Mouse (Mus musculus): ENCODE results near the gene Pdk1.

The Pdk1 gene

GRCm38 (mm10) chr2:71872801-71873443 lies at the start of gene Pdk1:
Gene Pdk1, plus strand, starts transcription at chr2:71873224.
- peak; percentile 98 for DNase-seq (ENCODE audit: low spot score)

- DNase-seq (ENCODE audit: low spot score), result no peak
Observed at GRCm38 (mm10) chr2:71824146-71824545, 48.9 kb upstream of the Pdk1 start.

- no peak for DNase-seq (ENCODE audit: low spot score)
Observed at GRCm38 (mm10) chr2:71827711-71828110, 45.3 kb upstream of the Pdk1 start.

- DNase-seq (ENCODE audit: low spot score), result no peak
Observed at GRCm38 (mm10) chr2:71828928-71829327, 44.1 kb upstream of the Pdk1 start.

- DNase-seq (ENCODE audit: low spot score), result no peak
Observed at GRCm38 (mm10) chr2:71833626-71834025, 39.4 kb upstream of the Pdk1 start.

- DNase-seq (ENCODE audit: low spot score), result no peak
Observed at GRCm38 (mm10) chr2:71834371-71834770, 38.7 kb upstream of the Pdk1 start.

- DNase-seq (ENCODE audit: low spot score), result no peak
Observed at GRCm38 (mm10) chr2:71835556-71835955, 37.5 kb upstream of the Pdk1 start.

- no peak for DNase-seq (ENCODE audit: low spot score)
Observed at GRCm38 (mm10) chr2:71836232-71836631, 36.8 kb upstream of the Pdk1 start.

- no peak for DNase-seq (ENCODE audit: low spot score)
Observed at GRCm38 (mm10) chr2:71837261-71837660, 35.8 kb upstream of the Pdk1 start.

- DNase-seq (ENCODE audit: low spot score), result peak; percentile 37
Observed at GRCm38 (mm10) chr2:71837791-71838190, 35.2 kb upstream of the Pdk1 start.

- no peak for DNase-seq (ENCODE audit: low spot score)
Observed at GRCm38 (mm10) chr2:71843316-71843715, 29.7 kb upstream of the Pdk1 start.

GRCm38 (mm10) chr2:71844906-71845305 lies 28.1 kb upstream of the Pdk1 start:
- DNase-seq (ENCODE audit: low spot score), result no peak

DNA sequence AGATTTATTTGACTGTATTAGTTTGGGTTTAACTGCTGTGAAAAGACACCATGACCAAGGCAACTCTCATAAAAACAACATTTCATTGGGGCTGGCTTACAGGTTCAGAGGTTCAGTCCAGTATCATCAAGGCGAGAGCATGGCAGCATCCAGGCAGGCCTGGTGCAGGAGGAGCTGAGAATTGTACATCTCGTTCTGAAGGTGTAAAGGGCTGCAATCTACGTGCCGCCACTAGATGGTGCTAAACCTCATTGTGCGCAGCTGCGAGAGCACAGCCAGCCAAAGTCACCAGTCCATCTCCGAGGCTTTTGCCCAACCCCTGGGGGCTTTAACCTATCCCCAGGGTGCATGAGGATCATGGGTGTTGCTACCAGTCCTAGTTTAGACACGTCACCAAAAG lies 20.9 kb upstream of the Pdk1 start:
- peak; percentile 21 for DNase-seq (ENCODE audit: low spot score)

GRCm38 (mm10) chr2:71855076-71855475 lies 17.9 kb upstream of the Pdk1 start:
- DNase-seq (ENCODE audit: low spot score), result no peak

GRCm38 (mm10) chr2:71863531-71864173 lies 9.4 kb upstream of the Pdk1 start:
- DNase-seq (ENCODE audit: low spot score), result no peak

GRCm38 (mm10) chr2:71865022-71865421 lies 8.0 kb upstream of the Pdk1 start:
- DNase-seq (ENCODE audit: low spot score), result no peak

- no peak for DNase-seq (ENCODE audit: low spot score)
Observed at GRCm38 (mm10) chr2:71865935-71866334, 7.1 kb upstream of the Pdk1 start.

GRCm38 (mm10) chr2:71866565-71866964 lies 6.5 kb upstream of the Pdk1 start:
- DNase-seq (ENCODE audit: low spot score), result no peak

- DNase-seq (ENCODE audit: low spot score), result no peak
Observed at GRCm38 (mm10) chr2:71867019-71867418, 6.0 kb upstream of the Pdk1 start.

DNA sequence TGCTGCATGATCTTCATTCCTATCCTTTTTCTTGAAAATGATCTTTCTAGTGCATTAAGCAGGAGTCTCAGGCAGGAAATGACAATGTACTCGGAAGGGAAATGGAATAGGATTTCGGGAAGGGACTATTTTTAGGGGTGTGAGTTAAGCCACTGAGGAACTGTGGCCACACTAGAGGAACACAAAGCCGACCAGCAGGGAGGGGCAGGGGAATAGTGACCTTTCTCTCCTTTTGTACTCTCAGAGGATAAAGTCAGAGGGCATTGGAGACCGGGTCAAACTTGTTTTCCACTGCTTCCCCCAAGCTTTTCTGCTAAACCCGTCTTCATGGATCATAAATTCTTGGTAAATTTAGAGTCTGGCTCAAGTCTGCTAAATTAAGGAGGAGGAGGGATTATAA lies 5.5 kb upstream of the Pdk1 start:
- DNase-seq (ENCODE audit: low spot score), result no peak

DNA sequence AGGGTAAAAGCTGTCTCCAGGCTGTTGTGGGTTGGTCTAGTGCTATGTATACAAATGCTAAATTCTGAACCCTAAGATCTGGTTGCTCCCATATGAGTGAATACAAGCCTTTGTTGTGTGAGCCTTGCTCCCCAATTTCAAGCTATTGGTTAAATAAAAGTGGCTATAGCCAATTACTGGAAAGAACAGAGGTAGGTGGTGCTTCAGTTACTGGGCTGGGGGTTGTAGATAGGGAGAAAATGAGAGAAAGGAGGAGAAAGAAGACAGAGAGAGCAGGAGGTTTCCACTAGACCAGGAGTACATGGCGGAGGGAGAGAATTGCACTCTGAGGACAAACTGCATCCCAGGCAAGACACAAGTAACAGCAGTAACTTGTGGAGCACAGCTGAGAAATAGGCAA lies 4.8 kb upstream of the Pdk1 start:
- no peak for DNase-seq (ENCODE audit: low spot score)

- DNase-seq (ENCODE audit: low spot score), result no peak
Observed at GRCm38 (mm10) chr2:71872141-71872540, 883 bp upstream of the Pdk1 start.

DNA sequence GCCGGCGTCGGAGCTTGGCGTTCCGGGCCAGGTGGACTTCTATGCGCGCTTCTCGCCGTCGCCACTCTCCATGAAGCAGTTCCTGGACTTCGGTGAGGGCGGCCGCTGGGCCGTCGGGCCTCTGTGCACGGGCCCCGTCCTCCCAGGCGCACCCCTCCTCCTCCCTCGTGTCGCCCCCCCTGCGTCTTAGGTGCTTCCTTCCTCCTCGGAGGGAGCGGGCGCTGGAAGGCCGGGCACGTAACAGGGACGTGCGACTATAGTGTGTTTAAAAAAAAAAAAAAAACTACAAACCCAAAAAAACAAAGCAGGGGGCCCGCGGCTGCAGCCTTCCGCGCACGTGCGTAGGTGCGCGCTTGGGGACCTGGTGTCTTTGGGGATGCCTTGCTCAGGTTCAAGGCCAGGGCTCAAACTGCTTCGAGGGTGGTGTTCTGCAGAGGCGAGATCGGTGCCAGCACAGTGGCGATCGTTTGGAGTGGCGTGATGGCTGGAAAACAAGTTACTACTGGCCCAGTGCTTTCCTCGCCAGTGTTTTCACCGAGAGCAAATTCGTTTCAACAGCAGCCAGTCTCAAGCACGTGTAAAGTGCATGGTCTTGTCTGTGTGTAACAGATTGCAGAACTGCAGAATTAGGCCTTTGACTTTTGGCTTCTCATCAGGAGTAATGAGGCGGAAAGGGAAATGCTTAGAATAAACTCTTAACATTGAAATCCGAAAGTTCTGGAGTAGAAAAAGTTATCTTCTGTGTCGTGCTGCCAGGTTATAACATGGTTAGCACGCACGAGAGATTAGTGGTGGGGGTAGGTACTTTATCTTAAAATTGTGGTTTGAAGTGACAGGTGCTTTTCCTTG lies 674 bp downstream of the Pdk1 start:
- peak; percentile 26 for DNase-seq (ENCODE audit: low spot score)

All from ovary, postnatal 14 days (tissue).